Mouse (Mus musculus): Measurements from ENCODE around the gene Shisa8. TPM values are rescaled to one million over a fixed set of nuclear protein-coding genes. Genes with fewer than 3 reads are reported as not detected.

Gene Shisa8
- polyA plus RNA-seq, 1 experiment = 0.06 TPM

DNA sequence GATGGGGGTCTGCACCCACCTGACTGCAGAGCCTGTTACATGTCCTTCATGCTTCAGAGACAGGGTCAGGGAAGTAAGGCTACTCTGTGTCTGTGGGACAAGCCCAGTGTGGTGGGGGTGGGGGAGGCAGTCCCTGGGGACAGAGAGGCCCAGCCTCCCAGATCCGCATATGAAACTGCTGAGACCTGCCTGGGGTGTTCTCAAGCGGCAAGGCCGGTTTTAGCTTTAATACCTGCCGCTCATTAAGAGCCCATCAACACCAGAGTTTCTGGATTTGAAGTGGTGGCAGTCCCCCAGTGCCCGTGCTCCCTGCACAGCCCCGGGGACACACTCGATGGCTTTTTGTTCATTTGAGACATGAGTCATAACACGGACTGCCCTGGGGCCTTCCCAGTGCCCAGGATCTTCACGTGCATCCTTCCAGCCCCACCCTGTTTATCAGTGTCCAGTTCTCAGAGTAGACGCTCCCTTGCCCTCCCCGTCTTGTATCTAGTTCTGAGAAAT is 17.0 kb upstream of the Shisa8 start:
- Histone ChIP-seq H3K79me3 (ENCODE audit: low read depth) (no peaks in the 10 kb centered on the region), H3K36me3 (ENCODE audit: control insufficient read depth, insufficient read depth) (no peaks in the 10 kb centered on the region), H3K4me3 (ENCODE audit: insufficient read depth, poor library complexity, severe bottlenecking) (no peak overlapping the region), H3K27me3 (ENCODE audit: control insufficient read depth, insufficient read depth, insufficient read length) (no peaks in the 10 kb centered on the region), H3ac (ENCODE audit: control insufficient read depth, insufficient read length, low read depth) (no peak overlapping the region), H3K79me2 (ENCODE audit: control insufficient read depth, insufficient read depth) (no peaks in the 10 kb centered on the region)
- TF ChIP-seq CTCF (IDR thresholded peaks at IDR 0.05; ENCODE audit: control insufficient read depth, insufficient read depth, insufficient read length) (no peak), USF1 (IDR thresholded peaks at IDR 0.05; ENCODE audit: low read depth) (no peak), MYOG (IDR thresholded peaks at IDR 0.05; ENCODE audit: control insufficient read depth, extremely low read depth, insufficient read length) (no peak), CEBPB (IDR thresholded peaks at IDR 0.05; ENCODE audit: low read depth) (no peak), MAX (IDR thresholded peaks at IDR 0.05) (no peak), MYOD1 (IDR thresholded peaks at IDR 0.05; ENCODE audit: control insufficient read depth, insufficient read length, low read depth) (no peak), FOSL1 (IDR thresholded peaks at IDR 0.05; ENCODE audit: insufficient read depth, low read length, poor library complexity, severe bottlenecking) (no peak)

GRCm38 (mm10) chr15:82225769-82226168 is 13.2 kb upstream of the Shisa8 start:
- H3ac ChIP-seq (ENCODE audit: control insufficient read depth, insufficient read length, low read depth) = no peak overlapping the region
- H3K79me3 ChIP-seq (ENCODE audit: low read depth) = no peaks in the 10 kb centered on the region
- no peaks in the 10 kb centered on the region for H3K79me2 ChIP-seq (ENCODE audit: control insufficient read depth, insufficient read depth)
- H3K36me3 ChIP-seq (ENCODE audit: control insufficient read depth, insufficient read depth) = no peaks in the 10 kb centered on the region
- peaks cover 5% of the 10 kb centered on the region for H3K27me3 ChIP-seq (ENCODE audit: control insufficient read depth, insufficient read depth, insufficient read length)
- TF ChIP-seq CTCF (IDR thresholded peaks at IDR 0.05; ENCODE audit: control insufficient read depth, insufficient read depth, insufficient read length) (no peak), CEBPB (IDR thresholded peaks at IDR 0.05; ENCODE audit: low read depth) (no peak), FOSL1 (IDR thresholded peaks at IDR 0.05; ENCODE audit: insufficient read depth, low read length, poor library complexity, severe bottlenecking) (no peak), MAX (IDR thresholded peaks at IDR 0.05) (no peak), MYOG (IDR thresholded peaks at IDR 0.05; ENCODE audit: control insufficient read depth, extremely low read depth, insufficient read length) (no peak), MYOD1 (IDR thresholded peaks at IDR 0.05; ENCODE audit: control insufficient read depth, insufficient read length, low read depth) (no peak), USF1 (IDR thresholded peaks at IDR 0.05; ENCODE audit: low read depth) (no peak)
- H3K4me3 ChIP-seq (ENCODE audit: insufficient read depth, poor library complexity, severe bottlenecking) = no peak overlapping the region

- Histone ChIP-seq H3ac (ENCODE audit: control insufficient read depth, insufficient read length, low read depth) (no peak overlapping the region), H3K79me2 (ENCODE audit: control insufficient read depth, insufficient read depth) (no peaks in the 10 kb centered on the region), H3K36me3 (ENCODE audit: control insufficient read depth, insufficient read depth) (no peaks in the 10 kb centered on the region), H3K4me3 (ENCODE audit: insufficient read depth, poor library complexity, severe bottlenecking) (no peak overlapping the region), H3K79me3 (ENCODE audit: low read depth) (no peaks in the 10 kb centered on the region), H3K27me3 (ENCODE audit: control insufficient read depth, insufficient read depth, insufficient read length) (peaks cover 5% of the 10 kb centered on the region)
- no peak for TF ChIP-seq FOSL1 (IDR thresholded peaks at IDR 0.05; ENCODE audit: insufficient read depth, low read length, poor library complexity, severe bottlenecking)
- TF ChIP-seq MYOD1 (IDR thresholded peaks at IDR 0.05; ENCODE audit: control insufficient read depth, insufficient read length, low read depth) = no peak
These were observed 12.1 kb upstream of the Shisa8 start for GRCm38 (mm10) chr15:82224602-82225215.

DNA sequence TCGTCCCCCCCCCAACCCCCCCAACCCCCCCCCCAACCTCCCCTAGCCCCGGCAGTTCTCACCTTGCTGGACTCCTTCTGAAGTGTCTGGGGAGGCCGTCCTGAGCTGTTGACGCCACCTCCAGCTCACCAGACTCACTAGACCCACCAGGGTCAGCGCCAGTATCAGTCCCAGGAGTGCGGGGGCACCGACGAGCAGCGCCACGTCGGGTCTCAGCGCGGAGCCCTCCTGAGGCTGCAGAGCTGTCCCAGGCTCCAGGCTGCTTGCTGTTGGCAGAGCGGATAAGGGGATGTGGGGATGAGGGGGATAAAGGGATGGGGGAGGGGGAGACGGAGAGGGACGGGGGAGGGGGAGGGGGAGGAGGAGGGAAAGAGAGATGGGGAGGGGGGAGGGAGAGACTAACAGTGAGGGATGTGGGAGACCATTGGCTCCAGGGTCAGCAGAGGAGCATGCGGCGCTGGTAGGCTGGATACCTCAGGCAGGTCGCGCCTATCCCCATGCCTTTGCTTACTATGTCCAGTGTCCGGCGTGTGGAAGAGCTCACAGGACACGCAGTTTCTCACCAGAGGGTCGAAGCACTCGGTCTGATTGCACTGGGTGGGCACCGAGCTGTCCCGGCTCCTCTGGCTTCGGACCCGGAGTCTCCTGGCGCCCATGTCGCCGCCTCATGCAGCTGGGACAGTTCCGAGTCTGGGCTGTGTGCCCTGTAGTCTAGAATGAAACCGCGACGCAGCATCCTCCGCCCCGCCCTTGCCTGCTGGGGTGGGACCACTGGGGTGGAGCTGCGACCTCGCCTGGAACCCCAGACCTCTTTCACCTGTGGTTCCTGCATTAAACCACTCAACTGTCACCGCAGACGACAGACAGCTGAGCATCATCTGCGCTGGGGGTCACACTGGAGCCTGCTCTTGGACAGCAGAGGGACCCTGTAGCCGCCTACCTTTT is 11.3 kb upstream of the Shisa8 start, which contains the start of gene Tnfrsf13c:
TSS of gene Tnfrsf13c (minus strand) at position 713 of the 945 bp plus-strand sequence.
- peak within 1 kb of the TSS; percentile 0 for H3K4me3 ChIP-seq (ENCODE audit: insufficient read depth, poor library complexity, severe bottlenecking)
- no peaks in the 10 kb centered on the region for H3K79me2 ChIP-seq (ENCODE audit: control insufficient read depth, insufficient read depth)
- H3K79me3 ChIP-seq (ENCODE audit: low read depth) = no peaks in the 10 kb centered on the region
- TF ChIP-seq USF1 (IDR thresholded peaks at IDR 0.05; ENCODE audit: low read depth) (no peak), CTCF (IDR thresholded peaks at IDR 0.05; ENCODE audit: control insufficient read depth, insufficient read depth, insufficient read length) (no peak), MAX (IDR thresholded peaks at IDR 0.05) (no peak), CEBPB (IDR thresholded peaks at IDR 0.05; ENCODE audit: low read depth) (no peak), FOSL1 (IDR thresholded peaks at IDR 0.05; ENCODE audit: insufficient read depth, low read length, poor library complexity, severe bottlenecking) (no peak), MYOG (IDR thresholded peaks at IDR 0.05; ENCODE audit: control insufficient read depth, extremely low read depth, insufficient read length) (no peak)
- H3K36me3 ChIP-seq (ENCODE audit: control insufficient read depth, insufficient read depth) = no peaks in the 10 kb centered on the region
- H3ac ChIP-seq (ENCODE audit: control insufficient read depth, insufficient read length, low read depth) = peak within 1 kb of the TSS; percentile 31
- H3K27me3 ChIP-seq (ENCODE audit: control insufficient read depth, insufficient read depth, insufficient read length) = peaks cover 5% of the 10 kb centered on the region

GRCm38 (mm10) chr15:82223251-82223650 is 10.6 kb upstream of the Shisa8 start:
- Histone ChIP-seq H3K4me3 (ENCODE audit: insufficient read depth, poor library complexity, severe bottlenecking) (no peak overlapping the region), H3ac (ENCODE audit: control insufficient read depth, insufficient read length, low read depth) (no peak overlapping the region), H3K79me3 (ENCODE audit: low read depth) (no peaks in the 10 kb centered on the region), H3K27me3 (ENCODE audit: control insufficient read depth, insufficient read depth, insufficient read length) (peaks cover 5% of the 10 kb centered on the region), H3K36me3 (ENCODE audit: control insufficient read depth, insufficient read depth) (no peaks in the 10 kb centered on the region), H3K79me2 (ENCODE audit: control insufficient read depth, insufficient read depth) (no peaks in the 10 kb centered on the region)
- no peak for TF ChIP-seq USF1 (IDR thresholded peaks at IDR 0.05; ENCODE audit: low read depth)
- TF ChIP-seq MAX (IDR thresholded peaks at IDR 0.05) = no peak
